Mouse (Mus musculus): ENCODE results near the gene Tmem130.

Gene Tmem130

DNA sequence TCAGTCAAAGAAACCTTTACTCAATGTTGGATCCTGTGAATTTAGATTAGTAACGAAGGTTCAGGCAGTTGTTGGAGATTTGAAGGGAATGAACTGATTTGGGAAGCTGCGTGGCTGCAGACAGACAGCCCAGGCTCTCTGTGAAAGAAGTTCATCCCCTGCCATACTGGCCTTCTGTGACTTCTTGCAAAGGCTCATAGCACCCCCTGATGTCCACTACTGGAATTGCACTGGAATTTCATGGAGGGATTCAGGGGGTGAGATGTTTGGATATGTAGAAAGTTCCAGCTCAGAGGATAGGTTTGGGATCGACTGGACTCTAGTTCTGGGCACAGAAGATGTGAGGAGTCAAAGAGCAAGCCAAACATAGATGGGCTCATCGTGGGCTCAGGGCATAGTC lies 27.7 kb downstream of the Tmem130 start:
- DNase-seq (ENCODE audit: low read depth): peak; percentile 14

DNA sequence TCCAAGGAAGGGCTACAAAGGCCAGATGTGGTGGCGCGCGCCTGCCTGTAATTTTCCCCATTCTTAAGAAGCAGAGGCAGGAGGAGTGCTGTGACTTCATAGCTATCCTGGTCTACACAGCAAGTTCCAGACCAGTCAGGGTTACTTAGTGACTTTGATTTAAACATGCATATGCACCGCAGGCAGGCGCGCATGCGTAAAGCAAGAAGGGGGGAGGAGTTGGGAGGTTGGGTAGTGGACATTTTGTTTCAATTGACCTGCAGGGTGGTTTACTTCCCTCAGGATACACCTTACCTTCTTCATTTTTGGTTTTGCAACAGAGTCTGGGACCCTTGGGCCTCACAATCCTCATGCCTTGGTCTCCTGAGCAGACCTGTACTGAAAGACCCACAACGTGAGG lies 32.4 kb downstream of the Tmem130 start:
- no peak for DNase-seq (ENCODE audit: low read depth)

DNA sequence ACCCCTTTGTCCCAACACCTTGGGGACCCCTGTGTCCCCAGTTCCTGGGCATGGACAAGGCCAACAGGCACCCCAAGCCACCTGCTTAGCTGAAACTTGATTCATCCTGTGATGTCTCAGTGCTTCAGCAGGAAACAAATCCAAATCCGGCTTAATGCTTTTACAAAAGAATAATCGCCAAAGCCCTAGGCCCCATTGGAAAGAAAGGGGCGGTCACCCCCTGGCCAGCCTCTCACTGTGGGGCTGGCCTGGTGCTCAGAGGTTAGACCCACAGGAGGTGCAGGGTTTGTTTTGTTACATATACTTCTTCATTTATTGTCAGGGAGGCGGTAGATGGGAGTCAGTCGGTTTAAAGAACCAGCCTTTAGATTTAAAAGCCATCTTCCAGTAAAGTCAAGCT lies 33.4 kb downstream of the Tmem130 start:
- no peak for DNase-seq (ENCODE audit: low read depth)

DNA sequence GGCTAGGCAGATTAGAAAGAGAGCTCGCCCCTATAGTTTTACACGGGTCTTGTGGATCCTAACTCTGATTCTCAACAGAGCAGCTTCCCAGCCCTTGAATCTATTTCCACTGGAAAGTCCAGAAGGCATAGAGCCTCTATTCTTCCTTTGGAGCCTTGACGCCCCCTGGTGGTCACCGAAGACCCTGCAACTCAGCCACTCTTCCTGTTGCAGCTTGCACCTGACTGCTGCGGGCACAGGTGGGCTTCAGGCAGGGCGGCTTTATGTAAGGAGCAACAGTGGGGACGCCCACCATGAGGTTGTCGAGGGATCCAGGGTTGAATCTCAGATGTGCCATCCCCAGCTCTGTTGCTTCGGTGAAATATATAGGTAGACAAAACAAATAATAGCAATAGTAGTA lies 34.5 kb downstream of the Tmem130 start:
- peak; percentile 8 for DNase-seq (ENCODE audit: low read depth)

DNA sequence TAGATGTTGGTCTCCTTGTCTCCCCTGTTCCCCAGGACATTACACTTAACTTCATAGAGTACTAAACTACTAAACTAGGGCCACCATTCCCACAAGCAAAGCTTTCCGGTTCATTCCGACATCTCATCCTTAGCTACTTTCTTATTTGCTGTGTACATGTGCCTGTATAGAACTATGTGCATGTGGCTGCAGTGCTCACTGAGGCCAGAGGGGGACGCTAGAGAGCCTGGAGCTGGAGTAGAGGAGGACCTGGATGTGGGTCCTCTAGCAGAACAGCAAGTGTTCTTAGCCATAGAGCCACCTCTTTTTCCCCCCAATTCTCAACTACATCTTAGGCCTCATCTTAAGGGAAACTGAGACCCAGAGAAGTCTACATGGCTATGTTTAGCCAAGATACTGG lies 36.1 kb downstream of the Tmem130 start:
- DNase-seq (ENCODE audit: low read depth): no peak

DNA sequence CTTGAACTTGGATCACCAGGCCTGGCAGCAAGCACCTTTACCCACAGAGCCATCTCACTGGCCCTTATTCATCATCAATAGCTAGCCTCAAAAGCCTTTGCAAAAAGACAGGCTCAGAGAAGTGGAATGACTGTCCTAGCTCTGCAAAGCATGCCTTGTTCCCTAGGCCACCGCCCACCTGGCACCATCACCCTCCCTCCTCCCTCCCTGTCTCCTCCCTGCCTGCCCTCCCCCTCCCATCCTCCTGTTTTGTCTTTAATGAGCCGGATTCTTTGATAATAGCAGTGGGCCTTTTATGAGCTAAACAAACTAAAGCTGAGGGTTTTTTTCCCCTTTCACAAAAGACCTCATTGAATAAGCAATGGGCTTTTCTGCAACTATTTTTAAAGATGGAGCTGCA lies 36.7 kb downstream of the Tmem130 start:
- no peak for DNase-seq (ENCODE audit: low read depth)

DNA sequence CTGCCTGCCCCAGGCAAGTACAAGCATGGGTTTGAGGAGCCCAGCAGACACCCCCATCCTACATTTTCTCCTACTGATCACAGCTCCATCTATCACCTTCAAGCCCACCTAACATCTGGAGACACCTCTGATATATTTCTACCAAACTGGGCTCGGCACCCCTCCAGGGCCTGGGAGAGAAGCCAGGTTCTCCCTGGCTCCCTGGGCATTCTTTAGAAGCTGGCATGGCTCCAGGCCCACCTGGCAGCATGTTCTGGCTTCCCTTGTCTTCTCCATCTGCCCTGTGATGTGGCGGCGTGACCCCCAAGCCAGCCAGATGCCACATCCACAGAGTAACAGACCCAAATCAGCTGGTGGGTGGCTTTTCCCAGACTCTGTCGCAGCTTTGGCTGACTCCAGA lies 41.3 kb downstream of the Tmem130 start:
- no peak for DNase-seq (ENCODE audit: low read depth)

DNA sequence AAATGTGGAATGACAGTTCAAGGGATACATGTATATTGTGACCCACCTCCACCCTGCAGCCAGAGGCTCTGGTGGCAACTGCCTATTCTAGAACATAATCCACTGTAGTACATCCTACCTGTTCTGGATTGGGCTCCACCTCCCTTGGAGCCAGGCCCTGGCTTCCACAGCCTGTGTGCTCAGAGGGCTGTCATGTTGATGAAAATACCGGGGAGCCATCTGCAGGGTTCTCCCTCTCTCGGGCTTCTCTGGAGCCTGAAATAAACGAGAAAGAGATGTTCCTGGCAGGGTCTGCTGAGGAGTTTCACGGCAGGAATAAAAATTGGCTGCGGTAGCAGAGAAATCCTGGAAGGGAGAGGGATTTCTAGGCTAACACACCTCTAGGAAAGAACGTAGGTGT lies 41.8 kb downstream of the Tmem130 start:
- DNase-seq (ENCODE audit: low read depth): no peak

DNA sequence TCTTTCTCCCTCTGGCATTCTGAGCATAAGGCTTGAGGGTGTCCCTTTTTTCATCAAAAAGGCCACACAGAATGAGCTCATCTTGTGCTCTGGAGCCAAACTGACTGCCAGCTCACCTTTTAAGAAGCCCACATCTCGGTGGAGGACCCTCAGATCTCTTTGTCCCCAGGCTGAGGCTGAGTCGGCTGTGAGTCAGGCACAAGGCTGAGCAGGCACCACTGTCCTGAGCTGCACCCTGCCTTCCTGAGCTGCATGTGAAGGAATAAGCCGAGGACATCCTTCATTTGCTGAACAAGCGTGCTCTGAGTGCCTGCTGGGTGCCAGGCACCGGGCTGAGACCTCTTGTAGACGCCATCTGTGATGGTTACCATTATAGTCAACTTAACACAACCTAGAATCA lies 44.4 kb downstream of the Tmem130 start:
- DNase-seq (ENCODE audit: low read depth): no peak

DNA sequence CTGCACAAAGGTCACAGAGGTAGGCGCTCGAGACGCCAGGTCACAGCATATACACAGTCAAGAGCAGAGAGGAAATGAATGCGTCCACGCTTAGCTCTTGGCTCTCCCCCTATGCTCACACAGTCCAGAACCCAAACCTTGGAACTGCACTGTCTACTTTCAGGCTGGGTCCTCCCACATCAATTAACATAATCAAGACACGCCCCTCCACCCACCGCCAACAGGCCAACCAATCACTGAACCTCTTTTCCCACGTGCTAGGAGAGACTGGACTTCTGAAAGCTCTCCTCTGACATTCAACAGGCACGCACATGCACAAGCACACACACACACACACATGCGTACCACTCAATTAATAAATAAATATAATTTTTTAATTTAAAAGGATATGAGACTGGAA lies 48.2 kb downstream of the Tmem130 start:
- no peak for DNase-seq (ENCODE audit: low read depth)

DNA sequence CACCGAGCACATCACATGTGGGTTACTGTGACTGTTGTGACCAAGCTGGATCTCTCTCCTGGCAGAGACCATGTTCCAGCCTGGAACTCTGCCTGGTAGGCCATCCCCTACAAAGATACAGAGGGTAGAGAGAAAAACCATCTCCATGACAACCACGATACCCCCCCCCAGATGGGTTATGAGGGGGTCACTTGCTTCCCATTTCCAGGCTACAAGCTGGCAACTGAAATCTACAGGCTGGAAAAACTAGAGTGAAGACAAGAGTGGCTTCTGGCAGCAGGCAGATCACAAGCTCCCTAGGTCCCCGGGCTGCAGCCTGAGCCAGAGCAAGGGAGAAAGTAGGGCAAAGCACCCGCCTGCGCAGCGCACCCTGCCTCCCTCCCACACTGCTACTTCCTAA lies 54.0 kb downstream of the Tmem130 start:
- no peak for DNase-seq (ENCODE audit: low read depth)

DNA sequence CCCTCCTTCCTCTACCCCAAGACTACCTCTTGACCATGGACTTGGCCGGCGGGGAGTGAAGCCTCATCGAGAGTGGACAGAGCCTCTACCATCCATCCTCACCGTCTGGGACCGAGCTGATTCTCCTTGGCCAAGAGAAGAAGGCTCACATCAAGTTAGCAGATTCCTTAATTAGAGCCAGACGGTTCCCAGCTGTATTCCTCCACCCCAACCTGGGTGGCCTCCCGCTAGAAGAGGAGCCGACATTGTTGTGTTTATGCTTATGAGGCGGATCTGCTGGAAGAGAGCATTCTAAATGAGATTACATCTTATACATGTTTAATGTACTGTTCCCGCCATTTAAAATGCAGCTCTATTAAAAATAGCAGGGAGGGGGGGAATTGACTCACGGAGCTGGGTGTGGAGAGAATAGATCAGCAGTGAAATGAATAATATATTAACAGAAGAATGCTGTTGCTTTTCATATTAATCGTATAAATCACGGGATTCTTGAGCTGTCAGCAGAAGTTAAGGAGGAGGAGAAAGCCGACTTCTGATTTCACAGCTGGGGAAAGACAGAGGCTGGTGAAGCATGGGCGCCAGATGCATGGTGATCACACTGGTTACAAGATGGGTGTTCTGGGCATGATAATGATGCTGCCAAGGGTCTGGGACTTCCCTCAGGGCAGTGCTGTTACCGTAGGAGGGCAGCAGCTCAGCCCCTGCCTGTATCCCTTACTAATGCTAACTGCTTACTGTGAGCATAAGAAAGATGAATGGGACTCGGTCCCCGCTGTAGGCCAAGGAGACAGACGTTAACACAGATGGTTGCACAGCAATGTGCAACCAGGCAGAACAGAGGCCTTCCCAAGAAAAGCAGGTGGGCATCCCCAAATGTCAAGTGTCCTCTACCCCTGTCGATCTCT lies 57.9 kb downstream of the Tmem130 start:
- DNase-seq (ENCODE audit: low read depth): no peak

DNA sequence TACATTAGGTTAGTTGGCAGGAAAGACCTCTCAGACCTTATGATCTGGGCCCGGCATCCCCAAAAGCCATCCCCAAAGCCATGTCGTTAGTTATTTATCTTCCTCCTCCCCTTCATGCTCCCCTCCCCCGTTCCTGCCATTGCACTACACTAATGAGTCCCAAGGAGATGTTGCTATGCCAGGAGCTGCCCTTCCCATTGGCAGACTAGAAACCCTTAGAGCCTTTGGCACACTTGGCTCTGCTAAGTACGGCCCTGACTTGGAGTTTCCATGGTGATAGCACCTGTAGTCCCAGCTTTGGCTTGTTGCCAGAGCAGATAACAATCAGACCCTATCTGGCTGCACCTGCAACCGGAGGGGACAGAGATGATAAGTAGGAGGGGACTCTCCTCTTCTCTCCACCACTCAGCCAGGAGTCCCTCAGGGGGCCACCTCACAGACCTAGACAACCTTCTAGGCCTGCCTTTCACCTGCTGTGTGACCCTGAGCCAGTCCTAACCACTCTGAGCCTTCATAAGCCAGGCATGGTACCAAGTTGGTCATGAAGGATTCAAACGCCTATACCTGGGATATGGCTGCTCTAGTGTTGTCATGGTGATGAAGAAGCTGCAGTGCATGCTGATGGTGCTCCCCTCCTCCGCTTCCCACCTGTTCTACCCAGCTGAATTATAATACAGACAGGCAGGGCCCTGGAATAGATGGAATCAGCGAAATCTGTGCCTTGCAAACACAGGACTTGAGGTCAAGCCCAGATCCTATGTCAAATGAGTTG lies 66.1 kb downstream of the Tmem130 start:
- DNase-seq (ENCODE audit: low read depth): no peak

DNA sequence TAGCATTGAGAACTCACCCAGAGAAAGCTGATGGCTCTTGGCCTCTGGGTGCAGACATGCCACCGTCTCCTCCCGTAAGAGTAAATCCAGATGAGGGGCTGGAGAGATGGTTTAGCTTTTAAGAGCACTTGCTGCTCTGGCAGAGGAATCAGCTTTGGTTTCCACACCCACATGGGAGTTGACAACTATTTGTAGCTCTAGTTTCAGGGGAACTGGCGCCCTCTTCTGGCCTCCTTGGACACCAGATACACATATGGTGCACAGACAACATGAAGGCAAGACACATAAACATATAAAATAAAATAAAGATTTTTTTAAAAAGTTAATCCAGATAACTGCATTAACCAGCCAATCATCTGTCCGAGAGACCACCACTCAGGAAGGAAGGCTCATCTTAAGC lies 67.5 kb downstream of the Tmem130 start:
- DNase-seq (ENCODE audit: low read depth): peak; percentile 1

DNA sequence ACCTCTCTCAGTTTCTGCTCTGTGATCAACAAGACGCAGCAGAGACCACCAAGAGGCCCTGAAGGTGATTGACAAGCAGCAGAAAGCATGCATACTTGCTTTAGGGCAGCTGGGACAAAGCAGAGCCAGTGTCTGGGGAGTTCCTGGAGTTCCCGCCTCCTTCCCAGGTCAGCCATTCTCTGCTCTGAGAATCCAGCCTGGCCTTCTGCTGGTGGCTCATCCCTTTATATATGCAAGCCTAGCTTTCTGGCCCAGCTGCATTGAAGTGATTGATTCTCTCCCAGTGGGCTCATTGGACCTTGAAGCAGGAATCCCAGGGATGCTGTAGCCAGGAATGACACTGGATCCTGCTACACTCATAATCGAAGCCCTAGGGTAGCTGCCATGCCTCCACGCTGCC lies 70.2 kb downstream of the Tmem130 start:
- no peak for DNase-seq (ENCODE audit: low read depth)

DNA sequence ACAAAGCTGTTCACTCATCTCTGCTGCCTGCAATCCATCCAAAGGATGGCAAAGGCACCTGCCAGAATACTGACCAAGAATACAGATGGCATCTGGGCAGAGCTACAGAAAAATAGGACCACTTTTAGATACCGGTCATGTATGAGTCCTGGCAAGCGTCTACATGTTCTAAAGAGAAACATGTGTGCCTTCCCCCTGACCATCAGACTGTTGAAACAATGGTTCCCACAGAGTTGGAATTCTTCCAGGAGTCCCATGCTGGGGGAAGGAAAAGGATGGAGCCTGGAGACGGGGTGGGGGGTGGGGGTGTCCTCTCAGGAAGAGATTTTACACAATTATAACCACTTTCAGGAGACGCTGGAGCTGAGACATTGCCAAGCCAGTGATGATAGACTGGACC lies 73.2 kb downstream of the Tmem130 start:
- no peak for DNase-seq (ENCODE audit: low read depth)
